Mouse (Mus musculus): ENCODE measurements around the gene Gpm6a.

Gene Gpm6a

DNA sequence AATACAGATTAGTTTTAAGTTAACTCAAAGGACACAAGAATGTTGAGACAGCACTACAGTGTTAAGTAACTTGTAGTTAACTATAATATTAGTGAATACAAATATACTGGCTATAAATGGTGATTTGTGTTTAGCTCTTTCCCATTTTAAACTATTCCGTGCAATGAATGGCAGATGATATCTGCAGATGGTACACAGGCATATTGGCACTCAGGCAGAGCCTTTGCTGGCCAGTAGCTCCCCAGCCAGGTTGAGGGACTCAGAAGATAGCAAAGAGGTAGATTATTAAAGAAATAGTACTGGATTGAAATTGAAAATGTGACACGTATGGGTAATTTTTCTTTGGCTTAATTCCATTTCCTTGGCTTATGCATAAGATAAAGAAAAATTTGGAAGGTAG is 21.3 kb downstream of the Gpm6a start:
- no peaks in the 10 kb centered on the region for H3K36me3 ChIP-seq (ENCODE audit: control insufficient read depth, insufficient read depth, low read length, poor library complexity, severe bottlenecking)
- DNase-seq (ENCODE audit: low read depth, low spot score), result no peak
- H3K27me3 ChIP-seq (ENCODE audit: control insufficient read depth, insufficient read depth, low read length, poor library complexity, severe bottlenecking), result no peaks in the 10 kb centered on the region

- DNase-seq (ENCODE audit: low read depth, low spot score), result no peak
- H3K36me3 ChIP-seq (ENCODE audit: control insufficient read depth, insufficient read depth, low read length, poor library complexity, severe bottlenecking), result no peaks in the 10 kb centered on the region
- no peaks in the 10 kb centered on the region for H3K27me3 ChIP-seq (ENCODE audit: control insufficient read depth, insufficient read depth, low read length, poor library complexity, severe bottlenecking)
Observed at GRCm38 (mm10) chr8:54976663-54977062, 22.0 kb downstream of the Gpm6a start.

GRCm38 (mm10) chr8:54986791-54987190 is 32.1 kb downstream of the Gpm6a start:
- DNase-seq (ENCODE audit: low read depth, low spot score), result no peak
- H3K36me3 ChIP-seq (ENCODE audit: control insufficient read depth, insufficient read depth, low read length, poor library complexity, severe bottlenecking), result no peaks in the 10 kb centered on the region
- no peaks in the 10 kb centered on the region for H3K27me3 ChIP-seq (ENCODE audit: control insufficient read depth, insufficient read depth, low read length, poor library complexity, severe bottlenecking)

DNA sequence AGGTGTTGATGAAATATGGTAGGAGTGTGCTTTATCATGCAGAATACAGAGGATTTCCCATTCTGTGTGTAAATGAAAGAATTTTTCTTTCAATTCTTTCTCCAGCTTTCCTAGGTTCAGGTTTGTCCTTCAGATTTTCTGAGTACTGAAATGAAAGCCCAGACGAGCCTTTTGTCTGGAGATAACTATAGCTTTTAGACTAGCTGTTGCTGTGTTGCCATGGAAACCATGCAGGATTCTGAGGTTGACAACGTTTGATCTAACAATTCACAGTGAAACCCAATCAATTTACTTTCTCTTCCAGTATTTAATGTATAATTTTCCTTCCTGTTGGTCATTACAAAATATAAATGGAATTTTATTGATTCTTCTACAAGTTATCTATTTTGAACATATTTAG is 34.5 kb downstream of the Gpm6a start:
- Histone ChIP-seq H3K36me3 (ENCODE audit: control insufficient read depth, insufficient read depth, low read length, poor library complexity, severe bottlenecking) (no peaks in the 10 kb centered on the region), H3K27me3 (ENCODE audit: control insufficient read depth, insufficient read depth, low read length, poor library complexity, severe bottlenecking) (no peaks in the 10 kb centered on the region)
- no peak for DNase-seq (ENCODE audit: low read depth, low spot score)

- Histone ChIP-seq H3K27me3 (ENCODE audit: control insufficient read depth, insufficient read depth, low read length, poor library complexity, severe bottlenecking) (no peaks in the 10 kb centered on the region), H3K36me3 (ENCODE audit: control insufficient read depth, insufficient read depth, low read length, poor library complexity, severe bottlenecking) (no peaks in the 10 kb centered on the region)
- DNase-seq (ENCODE audit: low read depth, low spot score), result no peak
Observed at GRCm38 (mm10) chr8:54991840-54992609, 37.4 kb downstream of the Gpm6a start.

DNA sequence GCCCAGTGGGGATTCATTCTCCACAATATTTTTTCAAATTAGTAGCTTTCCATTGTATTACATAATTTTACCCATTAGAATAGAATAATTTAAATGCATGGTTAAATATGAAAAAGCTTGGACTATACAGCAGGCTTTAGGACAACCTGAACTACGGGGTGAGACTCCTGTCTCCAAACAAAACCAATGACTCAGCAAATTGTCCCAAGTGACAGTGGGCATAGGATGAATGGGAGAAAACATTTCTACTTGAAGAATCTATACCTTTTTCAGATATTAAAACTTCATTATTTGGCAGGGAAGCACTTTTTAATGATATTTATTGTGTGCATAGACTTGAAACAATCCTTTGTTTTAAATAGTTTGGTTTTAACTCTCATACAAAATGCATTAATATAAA is 41.0 kb downstream of the Gpm6a start:
- Histone ChIP-seq H3K36me3 (ENCODE audit: control insufficient read depth, insufficient read depth, low read length, poor library complexity, severe bottlenecking) (no peaks in the 10 kb centered on the region), H3K27me3 (ENCODE audit: control insufficient read depth, insufficient read depth, low read length, poor library complexity, severe bottlenecking) (no peaks in the 10 kb centered on the region)
- DNase-seq (ENCODE audit: low read depth, low spot score), result no peak

- no peaks in the 10 kb centered on the region for H3K36me3 ChIP-seq (ENCODE audit: control insufficient read depth, insufficient read depth, low read length, poor library complexity, severe bottlenecking)
- DNase-seq (ENCODE audit: low read depth, low spot score), result no peak
- no peaks in the 10 kb centered on the region for H3K27me3 ChIP-seq (ENCODE audit: control insufficient read depth, insufficient read depth, low read length, poor library complexity, severe bottlenecking)
Observed at GRCm38 (mm10) chr8:55002398-55002797, 47.8 kb downstream of the Gpm6a start.

DNA sequence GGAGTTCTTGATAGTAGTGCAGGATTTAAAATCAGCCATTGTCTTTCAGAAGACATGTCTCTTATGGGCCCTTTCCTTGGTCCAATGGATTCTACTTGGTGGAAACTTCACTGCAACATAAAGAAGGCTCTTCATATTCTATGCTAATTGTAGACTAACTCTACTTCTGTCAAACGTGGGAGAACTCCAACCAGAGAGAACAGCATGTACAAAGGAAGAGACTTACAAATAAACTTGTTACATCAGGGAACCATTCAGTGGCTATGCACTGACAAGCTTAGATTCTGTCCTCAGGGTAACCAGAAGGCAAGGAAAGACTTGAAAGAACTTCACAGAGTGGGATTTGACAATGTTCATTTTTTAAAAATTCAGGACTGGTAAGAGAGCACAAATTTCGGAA is 48.3 kb downstream of the Gpm6a start:
- DNase-seq (ENCODE audit: low read depth, low spot score), result no peak
- H3K36me3 ChIP-seq (ENCODE audit: control insufficient read depth, insufficient read depth, low read length, poor library complexity, severe bottlenecking), result no peaks in the 10 kb centered on the region
- H3K27me3 ChIP-seq (ENCODE audit: control insufficient read depth, insufficient read depth, low read length, poor library complexity, severe bottlenecking), result no peaks in the 10 kb centered on the region

GRCm38 (mm10) chr8:55012228-55012627 is 57.6 kb downstream of the Gpm6a start:
- Histone ChIP-seq H3K27me3 (ENCODE audit: control insufficient read depth, insufficient read depth, low read length, poor library complexity, severe bottlenecking) (0 out of 2 replicates have a peak, but pooled peaks cover 1% of the 10 kb centered on the region), H3K36me3 (ENCODE audit: control insufficient read depth, insufficient read depth, low read length, poor library complexity, severe bottlenecking) (no peaks in the 10 kb centered on the region)
- DNase-seq (ENCODE audit: low read depth, low spot score), result no peak

- Histone ChIP-seq H3K36me3 (ENCODE audit: control insufficient read depth, insufficient read depth, low read length, poor library complexity, severe bottlenecking) (no peaks in the 10 kb centered on the region), H3K27me3 (ENCODE audit: control insufficient read depth, insufficient read depth, low read length, poor library complexity, severe bottlenecking) (0 out of 2 replicates have a peak, but pooled peaks cover 1% of the 10 kb centered on the region)
- DNase-seq (ENCODE audit: low read depth, low spot score), result no peak
Observed at GRCm38 (mm10) chr8:55017071-55017470, 62.4 kb downstream of the Gpm6a start.

GRCm38 (mm10) chr8:55025851-55026660 is 71.4 kb downstream of the Gpm6a start:
- DNase-seq (ENCODE audit: low read depth, low spot score), result no peak
- Histone ChIP-seq H3K27me3 (ENCODE audit: control insufficient read depth, insufficient read depth, low read length, poor library complexity, severe bottlenecking) (no peaks in the 10 kb centered on the region), H3K36me3 (ENCODE audit: control insufficient read depth, insufficient read depth, low read length, poor library complexity, severe bottlenecking) (no peaks in the 10 kb centered on the region)

DNA sequence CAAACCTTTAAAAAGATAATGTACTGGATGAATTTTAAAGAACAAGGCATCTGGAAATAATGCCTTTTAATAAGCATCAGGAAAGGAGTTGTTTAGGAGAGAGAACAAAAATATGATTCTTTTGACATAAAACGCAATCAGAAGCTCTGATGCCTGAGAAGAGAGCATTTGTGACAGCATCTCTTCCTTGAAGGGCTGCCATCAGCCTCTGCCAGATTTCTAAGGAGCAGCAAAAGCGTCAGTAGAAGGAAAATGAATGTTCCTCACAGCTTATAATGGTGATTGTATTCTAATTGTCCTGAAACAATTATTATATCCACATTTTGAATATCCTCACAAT is 72.0 kb downstream of the Gpm6a start:
- no peak for DNase-seq (ENCODE audit: low read depth, low spot score)
- no peaks in the 10 kb centered on the region for H3K27me3 ChIP-seq (ENCODE audit: control insufficient read depth, insufficient read depth, low read length, poor library complexity, severe bottlenecking)
- H3K36me3 ChIP-seq (ENCODE audit: control insufficient read depth, insufficient read depth, low read length, poor library complexity, severe bottlenecking), result no peaks in the 10 kb centered on the region

DNA sequence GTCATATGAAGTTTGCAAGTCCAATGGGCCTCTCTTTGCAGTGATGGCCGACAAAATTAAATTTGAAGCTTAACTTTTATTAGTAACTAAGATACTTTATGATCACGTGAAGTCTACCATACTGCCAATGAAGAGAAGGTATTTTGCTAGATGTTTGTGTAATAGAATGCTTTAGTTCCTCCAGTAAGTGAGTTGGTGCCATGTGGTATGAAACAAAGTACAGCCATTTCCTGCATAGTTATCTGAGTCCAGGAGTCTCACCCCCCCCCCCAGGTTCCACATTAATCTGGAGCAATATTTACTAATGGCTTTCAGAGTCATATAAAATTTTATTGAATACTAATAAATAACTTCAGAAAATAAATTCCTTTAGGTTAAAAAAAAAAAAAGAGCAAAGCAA is 73.7 kb downstream of the Gpm6a start:
- Histone ChIP-seq H3K27me3 (ENCODE audit: control insufficient read depth, insufficient read depth, low read length, poor library complexity, severe bottlenecking) (no peaks in the 10 kb centered on the region), H3K36me3 (ENCODE audit: control insufficient read depth, insufficient read depth, low read length, poor library complexity, severe bottlenecking) (no peaks in the 10 kb centered on the region)
- no peak for DNase-seq (ENCODE audit: low read depth, low spot score)

- Histone ChIP-seq H3K27me3 (ENCODE audit: control insufficient read depth, insufficient read depth, low read length, poor library complexity, severe bottlenecking) (no peaks in the 10 kb centered on the region), H3K36me3 (ENCODE audit: control insufficient read depth, insufficient read depth, low read length, poor library complexity, severe bottlenecking) (no peaks in the 10 kb centered on the region)
- DNase-seq (ENCODE audit: low read depth, low spot score), result no peak
Observed at GRCm38 (mm10) chr8:55031099-55031498, 76.5 kb downstream of the Gpm6a start.

- no peaks in the 10 kb centered on the region for H3K27me3 ChIP-seq (ENCODE audit: control insufficient read depth, insufficient read depth, low read length, poor library complexity, severe bottlenecking)
- DNase-seq (ENCODE audit: low read depth, low spot score), result no peak
- no peaks in the 10 kb centered on the region for H3K36me3 ChIP-seq (ENCODE audit: control insufficient read depth, insufficient read depth, low read length, poor library complexity, severe bottlenecking)
Observed at GRCm38 (mm10) chr8:55034309-55034708, 79.7 kb downstream of the Gpm6a start.

All from splenic B cell, adult 2 months (primary cell).